Mouse (Mus musculus) cerebellum, adult (tissue): ENCODE data around the gene Cox7c.
"Not testable (repeated sequence)": the region's sequence is repeated elsewhere in the genome, so short reads cannot be mapped to it uniquely, and the experiment has no call there.

Experiments used
- ATAC-seq: cut with Nextera tagmentation; 2 replicates; pipeline ENCODE4 v1.9.2; 2017; ENCODE audit warnings: mild to moderate bottlenecking, moderate library complexity, mixed read lengths; ENCODE audit not compliant: insufficient number of reproducible peaks, low FRiP score, low TSS enrichment

Cox7c gene

DNA sequence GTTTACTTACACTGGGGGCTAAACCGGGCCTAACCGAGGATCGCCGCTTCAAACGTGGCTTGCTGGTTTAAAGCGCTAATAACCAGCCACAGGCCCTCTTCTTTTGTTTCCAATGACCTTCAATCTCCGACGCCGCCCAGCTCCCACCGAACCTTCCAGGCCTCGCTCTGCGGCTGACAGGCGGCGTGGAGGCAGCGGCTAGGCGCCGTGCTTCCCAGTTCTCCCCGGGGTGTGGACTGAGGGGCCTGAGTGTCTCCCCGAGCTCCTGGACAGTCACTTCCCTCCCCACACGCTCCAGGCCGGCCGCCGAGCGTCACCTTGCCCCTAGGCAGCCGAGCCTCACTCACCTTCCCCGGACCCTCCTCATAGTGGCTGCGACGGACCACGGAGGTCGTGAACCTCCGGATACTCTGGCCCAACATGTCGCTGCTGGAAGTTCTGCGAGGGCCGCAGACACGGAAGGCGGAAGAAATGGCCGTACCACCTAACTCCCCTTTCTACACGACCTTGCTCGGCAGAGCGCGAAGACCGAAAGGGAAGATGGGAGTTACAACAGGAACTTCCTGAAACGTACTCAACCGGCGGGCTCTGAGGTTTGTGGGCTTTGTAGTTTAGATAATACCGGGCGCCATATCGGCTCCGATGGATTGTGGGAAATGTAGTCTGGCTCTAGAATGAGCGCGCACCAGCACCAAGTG is at the start of gene Cox7c:
Cox7c (minus strand) TSS at position 651 of the 698 bp plus-strand sequence.
- ATAC-seq = peak; percentile 99

DNA sequence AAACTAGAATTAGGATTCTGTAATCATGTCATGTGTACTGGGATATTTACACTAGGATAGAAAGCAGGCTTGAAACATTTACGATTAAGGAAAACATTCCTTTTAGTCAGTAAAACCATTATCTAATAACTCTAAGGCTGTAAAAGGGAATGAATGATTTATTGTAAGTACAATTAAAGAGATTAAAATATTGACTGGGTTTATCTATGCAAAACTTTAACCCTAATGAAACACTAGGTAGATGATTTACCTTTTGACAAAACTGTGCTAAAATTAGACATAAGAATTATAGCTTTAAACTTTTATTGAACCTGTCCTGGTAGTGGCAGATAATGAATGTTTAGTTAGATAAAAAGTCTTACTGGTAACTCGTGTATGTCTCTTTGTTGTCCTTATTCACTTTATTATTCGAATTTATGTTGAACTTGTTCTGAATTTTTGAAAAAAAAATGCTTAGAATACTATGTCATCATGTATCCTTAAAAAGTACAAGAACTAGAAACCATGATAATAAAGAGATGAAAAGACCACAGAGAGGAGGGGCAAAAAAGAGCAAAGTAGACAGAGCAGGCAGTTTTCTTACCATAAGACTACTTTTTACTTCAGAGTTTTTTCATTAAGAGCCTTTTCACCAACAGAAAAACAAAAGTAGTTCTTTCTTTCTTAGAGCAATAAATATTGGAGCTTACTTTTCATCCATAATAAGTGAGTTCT is 21.5 kb upstream of the Cox7c start:
- no peak for ATAC-seq

DNA sequence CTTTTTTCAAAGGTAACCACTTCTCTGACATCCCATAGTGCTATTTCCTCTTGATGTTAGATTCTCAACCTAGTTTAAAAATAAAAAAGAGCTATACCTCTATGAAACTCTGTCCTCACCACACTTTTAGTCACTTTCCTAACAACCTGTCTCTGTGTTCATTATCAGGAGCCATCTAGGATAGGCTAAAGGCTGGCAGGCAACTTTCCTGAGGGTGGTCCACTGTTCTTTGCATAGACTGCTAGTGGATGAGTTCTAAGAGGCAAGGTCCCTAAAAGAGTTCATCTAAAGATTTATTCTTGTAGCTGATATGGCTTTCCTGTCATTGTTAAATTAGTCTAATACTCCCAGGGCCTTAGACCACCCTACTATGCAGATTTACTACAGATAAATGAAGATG is 20.8 kb upstream of the Cox7c start:
- ATAC-seq = no peak

DNA sequence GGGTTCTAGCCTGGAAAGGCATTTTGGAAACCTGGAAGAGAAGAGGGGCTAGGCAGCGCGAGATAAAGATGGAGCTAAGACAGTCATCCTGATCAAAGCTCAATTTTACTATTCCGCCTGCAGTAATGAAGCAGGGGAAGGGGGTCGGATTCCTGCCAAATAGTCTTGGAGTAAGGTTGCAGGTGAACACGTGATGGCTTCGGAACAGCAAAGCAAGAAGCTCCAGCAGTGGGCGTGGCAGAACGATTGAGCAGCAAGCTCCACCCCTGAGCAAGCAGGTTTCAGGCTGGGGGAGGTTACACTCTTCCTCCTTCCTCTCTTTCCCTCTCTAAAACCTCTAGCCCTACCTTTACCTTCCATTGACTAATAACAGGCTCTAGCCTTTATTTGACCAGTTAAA is 7.4 kb upstream of the Cox7c start:
- ATAC-seq = not testable (repeated sequence)

DNA sequence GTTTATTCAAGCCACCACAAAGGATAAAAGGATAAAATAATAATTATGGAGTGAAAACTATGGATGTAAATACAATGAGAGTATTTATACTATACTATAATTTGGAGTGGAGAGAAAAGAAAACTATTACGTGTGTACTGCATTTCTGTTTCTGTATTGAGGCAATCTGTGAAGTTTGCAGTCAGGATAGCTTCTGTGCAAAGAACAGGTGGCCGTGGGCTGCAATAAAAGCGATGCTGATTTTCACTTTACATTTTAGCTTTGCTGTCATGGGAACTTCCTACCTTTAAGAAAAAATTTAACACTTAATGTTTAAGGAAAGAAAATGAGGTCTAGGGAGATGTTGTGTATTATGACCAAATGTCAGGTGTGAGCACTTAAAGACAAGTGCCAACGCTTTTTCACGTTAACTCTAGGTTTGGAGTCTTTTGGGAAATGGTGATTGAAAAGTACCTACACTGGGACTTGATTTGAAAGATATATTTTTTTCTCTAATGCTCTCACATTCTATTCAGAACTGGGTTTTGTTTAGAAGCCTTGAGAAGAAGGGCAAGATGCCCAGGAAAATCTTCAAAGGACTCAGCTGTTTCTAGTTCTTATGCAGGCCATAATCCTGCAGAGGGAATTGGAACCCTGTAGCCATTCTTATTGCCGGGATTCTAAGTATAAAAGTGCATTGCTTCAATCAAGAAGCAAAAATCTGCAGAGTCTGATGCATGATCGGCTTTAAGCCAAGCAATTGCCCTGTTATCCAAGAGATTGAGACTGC is 41.6 kb downstream of the Cox7c start:
- no peak for ATAC-seq
